Mouse (Mus musculus) intestine, embryonic 15.5 days (tissue): ENCODE measurements around the gene Tulp1. TPM values are rescaled to one million over a fixed set of nuclear protein-coding genes. Genes with fewer than 3 reads are reported as not detected.
"Not testable (repeated sequence)": the region's sequence is repeated elsewhere in the genome, so short reads cannot be mapped to it uniquely, and the experiment has no call there.

Experiments used
- ATAC-seq: fragments of 200-750 bp; cut with Nextera tagmentation; 2 replicates; pipeline ENCODE4 v1.8.0; 2017; ENCODE audit warnings: moderate TSS enrichment, moderate library complexity
- H3K27ac ChIP-seq: fragments of 300-500 bp; sonication (generic); 2 replicates; pipeline ENCODE4 v1.5.1; 2015; ENCODE audit warnings: mild to moderate bottlenecking, inconsistent platforms
- H3K27me3 ChIP-seq: fragments of 300-500 bp; sonication (generic); replicated peaks from 2 replicates; pipeline ENCODE4 v1.6.1; 2015; ENCODE audit warnings: inconsistent platforms
- H3K36me3 ChIP-seq: fragments of 300-500 bp; sonication (generic); 2 replicates; pipeline ENCODE4 v1.6.1; 2015; ENCODE audit warnings: inconsistent platforms
- H3K4me1 ChIP-seq: fragments of 300-500 bp; sonication (generic); replicated peaks from 2 replicates; pipeline ENCODE4 v1.6.1; 2015; ENCODE audit warnings: inconsistent platforms
- H3K4me2 ChIP-seq: fragments of 300-500 bp; sonication (generic); replicated peaks from 2 replicates; pipeline ENCODE4 v1.6.1; 2015; ENCODE audit warnings: mild to moderate bottlenecking, inconsistent platforms
- H3K4me3 ChIP-seq: fragments of 300-500 bp; sonication (generic); replicated peaks from 2 replicates; pipeline ENCODE4 v1.5.1; 2015; ENCODE audit warnings: inconsistent platforms
- H3K9ac ChIP-seq: fragments of 300-500 bp; sonication (generic); 2 replicates; pipeline ENCODE4 v1.6.1; 2015; ENCODE audit warnings: inconsistent platforms
- H3K9me3 ChIP-seq: fragments of 300-500 bp; sonication (generic); 2 replicates; pipeline ENCODE4 v1.6.1; 2016; ENCODE audit warnings: inconsistent platforms
- WGBS: fragments of 180-500 bp; shearing (Covaris S2); methylation state at CpG from one replicate; pipeline ENCODE4 v1.1.7; 2015; 5-methylcytosine and 5-hydroxymethylcytosine counted together
- polyA plus RNA-seq: library from polyadenylated mRNA; unstranded; fragments of >200 nt; fragmentation: Nextera tagmentation; extraction: Ambion mirVana; gene quantifications from 2 replicates; pipeline ENCODE4 v1.2.1, GENCODE M21; 2015

The Tulp1 gene
- polyA plus RNA-seq, 1 experiment from 2014 or later: 3.6 TPM

- Histone ChIP-seq H3K9ac (no peak overlapping the region), H3K4me1 (peaks cover 38% of the 10 kb centered on the region), H3K36me3 (peaks cover 16% of the 10 kb centered on the region), H3K4me2 (peak overlapping the region; percentile 80), H3K4me3 (no peak overlapping the region), H3K27ac (peak overlapping the region; percentile 67), H3K9me3 (no peaks in the 10 kb centered on the region), H3K27me3 (no peaks in the 10 kb centered on the region)
- 27% methylated on average over 7 of the region's 7 CpGs for WGBS
- no peak for ATAC-seq
Observed at GRCm38 (mm10) chr17:28331241-28332112, 33.5 kb downstream of the Tulp1 start.

- not testable (repeated sequence) for H3K27me3 ChIP-seq, ATAC-seq, H3K9me3 ChIP-seq, H3K9ac ChIP-seq
- H3K4me1 ChIP-seq: peaks cover 43% of the 10 kb centered on the region
- 45% methylated on average over 8 of the region's 8 CpGs for WGBS
- peak overlapping the region; percentile 80 for H3K4me2 ChIP-seq
- peaks cover 16% of the 10 kb centered on the region for H3K36me3 ChIP-seq
- peak overlapping the region; percentile 54; the same call in 1 of the 2 replicates for H3K27ac ChIP-seq
- 0 out of 2 replicates have a peak overlapping the region, but pooled peaks have one; percentile 9 for H3K4me3 ChIP-seq
Observed at GRCm38 (mm10) chr17:28330590-28330989, 34.4 kb downstream of the Tulp1 start.

GRCm38 (mm10) chr17:28330232-28330546 lies 34.8 kb downstream of the Tulp1 start:
- 34% methylated on average over 2 of the region's 2 CpGs for WGBS
- peak overlapping the region; percentile 80 for H3K4me2 ChIP-seq
- peak overlapping the region; percentile 99 for H3K9ac ChIP-seq
- H3K27me3 ChIP-seq: no peaks in the 10 kb centered on the region
- H3K36me3 ChIP-seq: peaks cover 12% of the 10 kb centered on the region
- peak overlapping the region; percentile 96 for H3K27ac ChIP-seq
- H3K9me3 ChIP-seq: no peaks in the 10 kb centered on the region
- H3K4me3 ChIP-seq: peak overlapping the region; percentile 86
- no peak for ATAC-seq
- H3K4me1 ChIP-seq: peaks cover 43% of the 10 kb centered on the region

- ATAC-seq: no peak
- peak overlapping the region; percentile 96 for H3K27ac ChIP-seq
- peak overlapping the region; percentile 99 for H3K9ac ChIP-seq
- no peaks in the 10 kb centered on the region for H3K27me3 ChIP-seq
- WGBS: 6% methylated on average over 4 of the region's 4 CpGs
- peak overlapping the region; percentile 80 for H3K4me2 ChIP-seq
- peaks cover 9% of the 10 kb centered on the region; the same call in 1 of the 2 replicates for H3K36me3 ChIP-seq
- no peaks in the 10 kb centered on the region for H3K9me3 ChIP-seq
- peaks cover 43% of the 10 kb centered on the region for H3K4me1 ChIP-seq
- H3K4me3 ChIP-seq: peak overlapping the region; percentile 86
Observed at GRCm38 (mm10) chr17:28329503-28330231, 35.4 kb downstream of the Tulp1 start.

GRCm38 (mm10) chr17:28328946-28329345 lies 36.1 kb downstream of the Tulp1 start:
- Histone ChIP-seq H3K4me1 (peaks cover 43% of the 10 kb centered on the region), H3K9ac (peak overlapping the region; percentile 99), H3K27me3 (no peaks in the 10 kb centered on the region), H3K9me3 (no peaks in the 10 kb centered on the region), H3K4me3 (peak overlapping the region; percentile 86), H3K4me2 (peak overlapping the region; percentile 80), H3K27ac (peak overlapping the region; percentile 96), H3K36me3 (peaks cover 13% of the 10 kb centered on the region)
- under 1% methylated on average over 25 of the region's 25 CpGs for WGBS
- peak; percentile 2; the same call in 1 of the 2 replicates for ATAC-seq

GRCm38 (mm10) chr17:28328366-28328928 lies 36.6 kb downstream of the Tulp1 start, which contains the start of gene Rpl10a:
Gene Rpl10a (plus strand): TSS chr17:28328471.
- peaks cover 38% of the 10 kb centered on the region for H3K4me1 ChIP-seq
- peaks cover 16% of the 10 kb centered on the region for H3K36me3 ChIP-seq
- no peaks in the 10 kb centered on the region for H3K27me3 ChIP-seq
- H3K9ac ChIP-seq: peak within 1 kb of the TSS; percentile 99
- no peaks in the 10 kb centered on the region for H3K9me3 ChIP-seq
- H3K4me2 ChIP-seq: peak within 1 kb of the TSS; percentile 80
- H3K27ac ChIP-seq: peak within 1 kb of the TSS; percentile 96
- WGBS: 0% methylated on average over 67 of the region's 67 CpGs
- H3K4me3 ChIP-seq: peak within 1 kb of the TSS; percentile 86
- ATAC-seq: peak; percentile 87

GRCm38 (mm10) chr17:28327673-28328325 lies 37.2 kb downstream of the Tulp1 start:
- peak; percentile 51 for ATAC-seq
- peak overlapping the region; percentile 80 for H3K4me2 ChIP-seq
- peak overlapping the region; percentile 55 for H3K9ac ChIP-seq
- WGBS: 4% methylated on average over 22 of the region's 22 CpGs
- peak overlapping the region; percentile 86 for H3K4me3 ChIP-seq
- H3K4me1 ChIP-seq: peaks cover 32% of the 10 kb centered on the region
- H3K36me3 ChIP-seq: peaks cover 13% of the 10 kb centered on the region
- no peaks in the 10 kb centered on the region for H3K9me3 ChIP-seq
- peak overlapping the region; percentile 96 for H3K27ac ChIP-seq
- no peaks in the 10 kb centered on the region for H3K27me3 ChIP-seq

GRCm38 (mm10) chr17:28326951-28327350 lies 38.1 kb downstream of the Tulp1 start:
- ATAC-seq: no peak
- Histone ChIP-seq H3K9ac (0 out of 2 replicates have a peak overlapping the region, but pooled peaks have one; percentile 55), H3K9me3 (no peaks in the 10 kb centered on the region), H3K4me1 (peaks cover 24% of the 10 kb centered on the region), H3K4me2 (peak overlapping the region; percentile 80; the same call in 1 of the 2 replicates), H3K27me3 (no peaks in the 10 kb centered on the region), H3K4me3 (no peak overlapping the region), H3K27ac (peak overlapping the region; percentile 96), H3K36me3 (peaks cover 17% of the 10 kb centered on the region)
- 71% methylated on average over 3 of the region's 3 CpGs for WGBS

- 91% methylated on average over 8 of the region's 8 CpGs for WGBS
- ATAC-seq: no peak
Observed at GRCm38 (mm10) chr17:28325751-28326150, 39.3 kb downstream of the Tulp1 start.

GRCm38 (mm10) chr17:28324416-28324815 lies 40.6 kb downstream of the Tulp1 start:
- not testable (repeated sequence) for H3K9ac ChIP-seq, H3K4me3 ChIP-seq, ATAC-seq, H3K27ac ChIP-seq, H3K4me2 ChIP-seq, H3K27me3 ChIP-seq, H3K9me3 ChIP-seq
- WGBS: 96% methylated on average over 7 of the region's 7 CpGs
- Histone ChIP-seq H3K4me1 (peaks cover 21% of the 10 kb centered on the region), H3K36me3 (peaks cover 24% of the 10 kb centered on the region)

More at GRCm38 (mm10) chr17:28325751-28326150, 39.3 kb downstream of the Tulp1 start:
- Histone ChIP-seq H3K36me3 (peaks cover 17% of the 10 kb centered on the region), H3K4me2 (no peak overlapping the region), H3K9me3 (no peaks in the 10 kb centered on the region), H3K4me1 (peaks cover 24% of the 10 kb centered on the region), H3K27ac (no peak overlapping the region), H3K9ac (no peak overlapping the region), H3K4me3 (no peak overlapping the region), H3K27me3 (no peaks in the 10 kb centered on the region)

GRCm38 (mm10) chr17:28323786-28324185 lies 41.2 kb downstream of the Tulp1 start:
- Histone ChIP-seq H3K27me3 (no peaks in the 10 kb centered on the region), H3K27ac (no peak overlapping the region), H3K9ac (no peak overlapping the region), H3K4me2 (no peak overlapping the region), H3K9me3 (no peaks in the 10 kb centered on the region), H3K4me1 (peaks cover 21% of the 10 kb centered on the region), H3K36me3 (peaks cover 24% of the 10 kb centered on the region), H3K4me3 (no peak overlapping the region)
- WGBS: 85% methylated on average over 8 of the region's 8 CpGs
- ATAC-seq: no peak
